Mouse (Mus musculus): ENCODE results near the gene Dctpp1. TPM values are rescaled to one million over a fixed set of nuclear protein-coding genes. Genes with fewer than 3 reads are reported as not detected.
A peak's percentile ranks its signal among the peaks of the same experiment; 100 is the strongest.

Dctpp1 gene
- polyA plus RNA-seq, 1 experiment from 2014 or later: 193 TPM

GRCm38 (mm10) chr7:127289306-127289705 is 28.8 kb upstream of the Dctpp1 start:
- no peak for ATAC-seq (ENCODE audit: low FRiP score)

GRCm38 (mm10) chr7:127287940-127288339 is 27.4 kb upstream of the Dctpp1 start:
- DNase-seq (ENCODE audit: low spot score) (no peak), ATAC-seq (ENCODE audit: low FRiP score) (no peak)
- no peak overlapping the region for H3K4me3 ChIP-seq (ENCODE audit: low read depth, low read length)
- H3K4me2 ChIP-seq (replicated peaks; ENCODE audit: low read depth, low read length): no peak overlapping the region
- no peak overlapping the region for H3K9ac ChIP-seq (ENCODE audit: low read depth, low read length)
- 70% methylated on average over 1 of the region's 1 CpGs for WGBS
- no peaks in the 10 kb centered on the region for H3K36me3 ChIP-seq (ENCODE audit: control insufficient read depth, insufficient read depth, low read length)
- no peaks in the 10 kb centered on the region for H3K4me1 ChIP-seq (replicated peaks; ENCODE audit: control insufficient read depth, insufficient read depth, low read length)
- no peaks in the 10 kb centered on the region for H3K27me3 ChIP-seq (ENCODE audit: control insufficient read depth, insufficient read depth, low read length)
- H3K27ac ChIP-seq (ENCODE audit: low read depth, low read length): no peak overlapping the region
- peaks cover 4% of the 10 kb centered on the region; the same call in 1 of the 2 replicates for H3K9me3 ChIP-seq (ENCODE audit: control insufficient read depth, low read length)

More at GRCm38 (mm10) chr7:127289306-127289705, 28.8 kb upstream of the Dctpp1 start:
- Histone ChIP-seq H3K4me2 (replicated peaks; ENCODE audit: low read depth, low read length) (no peak overlapping the region), H3K9me3 (ENCODE audit: control insufficient read depth, low read length) (peaks cover 4% of the 10 kb centered on the region; the same call in 1 of the 2 replicates), H3K4me1 (replicated peaks; ENCODE audit: control insufficient read depth, insufficient read depth, low read length) (no peaks in the 10 kb centered on the region), H3K27ac (ENCODE audit: low read depth, low read length) (no peak overlapping the region), H3K27me3 (ENCODE audit: control insufficient read depth, insufficient read depth, low read length) (no peaks in the 10 kb centered on the region), H3K36me3 (ENCODE audit: control insufficient read depth, insufficient read depth, low read length) (no peaks in the 10 kb centered on the region), H3K4me3 (ENCODE audit: low read depth, low read length) (no peak overlapping the region), H3K9ac (ENCODE audit: low read depth, low read length) (no peak overlapping the region)
- WGBS: 93% methylated on average over 2 of the region's 2 CpGs
- no peak for DNase-seq (ENCODE audit: low spot score)

GRCm38 (mm10) chr7:127285154-127285553 is 24.6 kb upstream of the Dctpp1 start:
- WGBS: 82% methylated on average over 5 of the region's 10 CpGs

DNA sequence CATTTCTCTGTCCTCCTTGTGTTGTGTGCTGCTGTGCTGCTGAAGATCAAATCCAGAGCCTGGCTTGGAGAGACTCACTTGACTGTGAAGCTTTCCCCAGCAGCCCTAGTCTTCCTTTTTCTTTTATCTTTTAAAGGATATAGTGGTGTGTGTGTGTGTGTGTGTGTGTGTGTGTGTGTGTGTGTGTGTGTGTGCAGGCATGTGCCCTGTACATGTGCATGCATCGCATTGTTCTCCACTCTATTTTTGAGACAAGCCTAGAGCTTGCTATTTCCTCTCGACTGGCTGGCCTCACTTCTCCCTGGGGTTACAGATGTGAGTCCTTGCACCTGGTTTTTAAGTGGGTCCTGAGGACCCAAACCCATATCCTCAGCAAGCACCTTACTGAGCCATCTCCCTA is 21.7 kb upstream of the Dctpp1 start:
- Histone ChIP-seq H3K27me3 (ENCODE audit: control insufficient read depth, insufficient read depth, low read length) (no peaks in the 10 kb centered on the region), H3K9ac (ENCODE audit: low read depth, low read length) (no peak overlapping the region), H3K4me3 (ENCODE audit: low read depth, low read length) (no peak overlapping the region), H3K36me3 (ENCODE audit: control insufficient read depth, insufficient read depth, low read length) (no peaks in the 10 kb centered on the region), H3K4me1 (replicated peaks; ENCODE audit: control insufficient read depth, insufficient read depth, low read length) (no peaks in the 10 kb centered on the region; the same call in 1 of the 2 replicates), H3K4me2 (replicated peaks; ENCODE audit: low read depth, low read length) (no peak overlapping the region), H3K9me3 (ENCODE audit: control insufficient read depth, low read length) (peaks cover 4% of the 10 kb centered on the region; the same call in 1 of the 2 replicates), H3K27ac (ENCODE audit: low read depth, low read length) (no peak overlapping the region)
- DNase-seq (ENCODE audit: low spot score) (no peak), ATAC-seq (ENCODE audit: low FRiP score) (no peak)
- 81% methylated on average over 2 of the region's 2 CpGs for WGBS

More at GRCm38 (mm10) chr7:127285154-127285553, 24.6 kb upstream of the Dctpp1 start:
- H3K9me3 ChIP-seq (ENCODE audit: control insufficient read depth, low read length): peaks cover 4% of the 10 kb centered on the region; the same call in 1 of the 2 replicates
- H3K9ac ChIP-seq (ENCODE audit: low read depth, low read length): no peak overlapping the region
- DNase-seq (ENCODE audit: low spot score): no peak
- no peaks in the 10 kb centered on the region for H3K4me1 ChIP-seq (replicated peaks; ENCODE audit: control insufficient read depth, insufficient read depth, low read length)
- H3K4me2 ChIP-seq (replicated peaks; ENCODE audit: low read depth, low read length): no peak overlapping the region
- H3K27me3 ChIP-seq (ENCODE audit: control insufficient read depth, insufficient read depth, low read length): no peaks in the 10 kb centered on the region
- no peak overlapping the region for H3K4me3 ChIP-seq (ENCODE audit: low read depth, low read length)
- H3K36me3 ChIP-seq (ENCODE audit: control insufficient read depth, insufficient read depth, low read length): no peaks in the 10 kb centered on the region
- no peak overlapping the region for H3K27ac ChIP-seq (ENCODE audit: low read depth, low read length)
- no peak for ATAC-seq (ENCODE audit: low FRiP score)

- Histone ChIP-seq H3K27ac (ENCODE audit: low read depth, low read length) (no peak overlapping the region), H3K9me3 (ENCODE audit: control insufficient read depth, low read length) (no peaks in the 10 kb centered on the region), H3K4me1 (replicated peaks; ENCODE audit: control insufficient read depth, insufficient read depth, low read length) (no peaks in the 10 kb centered on the region; the same call in 1 of the 2 replicates), H3K9ac (ENCODE audit: low read depth, low read length) (no peak overlapping the region), H3K4me2 (replicated peaks; ENCODE audit: low read depth, low read length) (no peak overlapping the region), H3K27me3 (ENCODE audit: control insufficient read depth, insufficient read depth, low read length) (no peaks in the 10 kb centered on the region), H3K36me3 (ENCODE audit: control insufficient read depth, insufficient read depth, low read length) (no peaks in the 10 kb centered on the region), H3K4me3 (ENCODE audit: low read depth, low read length) (no peak overlapping the region)
- ATAC-seq (ENCODE audit: low FRiP score) (no peak), DNase-seq (ENCODE audit: low spot score) (no peak)
- WGBS: 83% methylated on average over 4 of the region's 4 CpGs
These were observed 20.6 kb upstream of the Dctpp1 start for GRCm38 (mm10) chr7:127281114-127281513.

GRCm38 (mm10) chr7:127280092-127280491 is 19.6 kb upstream of the Dctpp1 start:
- ATAC-seq (ENCODE audit: low FRiP score) (no peak), DNase-seq (ENCODE audit: low spot score) (no peak)
- Histone ChIP-seq H3K9me3 (ENCODE audit: control insufficient read depth, low read length) (no peaks in the 10 kb centered on the region), H3K27me3 (ENCODE audit: control insufficient read depth, insufficient read depth, low read length) (no peaks in the 10 kb centered on the region), H3K4me1 (replicated peaks; ENCODE audit: control insufficient read depth, insufficient read depth, low read length) (no peaks in the 10 kb centered on the region; the same call in 1 of the 2 replicates), H3K4me3 (ENCODE audit: low read depth, low read length) (no peak overlapping the region), H3K4me2 (replicated peaks; ENCODE audit: low read depth, low read length) (no peak overlapping the region), H3K9ac (ENCODE audit: low read depth, low read length) (no peak overlapping the region), H3K36me3 (ENCODE audit: control insufficient read depth, insufficient read depth, low read length) (no peaks in the 10 kb centered on the region), H3K27ac (ENCODE audit: low read depth, low read length) (no peak overlapping the region)
- WGBS: 73% methylated on average over 3 of the region's 3 CpGs

- 21% methylated on average over 8 of the region's 8 CpGs for WGBS
- ATAC-seq (ENCODE audit: low FRiP score) (no peak), DNase-seq (ENCODE audit: low spot score) (peak; percentile 64)
- no peak overlapping the region for H3K4me2 ChIP-seq (replicated peaks; ENCODE audit: low read depth, low read length)
- no peaks in the 10 kb centered on the region for H3K36me3 ChIP-seq (ENCODE audit: control insufficient read depth, insufficient read depth, low read length)
- H3K4me3 ChIP-seq (ENCODE audit: low read depth, low read length): no peak overlapping the region
- no peak overlapping the region for H3K9ac ChIP-seq (ENCODE audit: low read depth, low read length)
- H3K27ac ChIP-seq (ENCODE audit: low read depth, low read length): no peak overlapping the region
- no peaks in the 10 kb centered on the region; the same call in 1 of the 2 replicates for H3K4me1 ChIP-seq (replicated peaks; ENCODE audit: control insufficient read depth, insufficient read depth, low read length)
- no peaks in the 10 kb centered on the region for H3K9me3 ChIP-seq (ENCODE audit: control insufficient read depth, low read length)
- no peaks in the 10 kb centered on the region for H3K27me3 ChIP-seq (ENCODE audit: control insufficient read depth, insufficient read depth, low read length)
These were observed 17.8 kb upstream of the Dctpp1 start for GRCm38 (mm10) chr7:127278311-127278710.

GRCm38 (mm10) chr7:127276519-127276961 is 16.0 kb upstream of the Dctpp1 start:
- 60% methylated on average over 5 of the region's 5 CpGs for WGBS
- no peak overlapping the region for H3K27ac ChIP-seq (ENCODE audit: low read depth, low read length)
- H3K4me2 ChIP-seq (replicated peaks; ENCODE audit: low read depth, low read length): no peak overlapping the region
- H3K4me3 ChIP-seq (ENCODE audit: low read depth, low read length): no peak overlapping the region
- H3K36me3 ChIP-seq (ENCODE audit: control insufficient read depth, insufficient read depth, low read length): no peaks in the 10 kb centered on the region
- DNase-seq (ENCODE audit: low spot score): no peak
- H3K9ac ChIP-seq (ENCODE audit: low read depth, low read length): no peak overlapping the region
- H3K9me3 ChIP-seq (ENCODE audit: control insufficient read depth, low read length): no peaks in the 10 kb centered on the region
- no peaks in the 10 kb centered on the region; the same call in 1 of the 2 replicates for H3K4me1 ChIP-seq (replicated peaks; ENCODE audit: control insufficient read depth, insufficient read depth, low read length)
- no peaks in the 10 kb centered on the region for H3K27me3 ChIP-seq (ENCODE audit: control insufficient read depth, insufficient read depth, low read length)
- no peak for ATAC-seq (ENCODE audit: low FRiP score)
